In genomic region chr11:78983539-78983938, GRCm38 (mm10) we compare ENCODE assay signal across 9 mouse cellular contexts. TPM values are rescaled to one million over a fixed set of nuclear protein-coding genes. Genes with fewer than 3 reads are reported as not detected.
DNase-seq lines count a peak whose midpoint lies in the region; ATAC-seq and TF ChIP-seq lines count a peak whose summit lies in the region.
"Had no signal": no experiment of that assay in that cellular context is flagged by ENCODE, and none has a peak within 500 bp of the region (broad histone marks: within the 10 kb centered on the region; RNA-seq: fewer than 3 reads in every experiment).

No protein-coding gene starts in this region.

- ATAC-seq in lung, postnatal 0 days = no peak
- ATAC-seq in erythroid progenitor cell, adult 5-6 weeks (replicated peaks; ENCODE audit: low FRiP score, poor library complexity, severe bottlenecking) = 0 out of 2 replicates have a peak, but pooled peaks have one; percentile 18
- ATAC-seq in megakaryocyte-erythroid progenitor cell, adult 5-6 weeks (replicated peaks; ENCODE audit: low FRiP score, low TSS enrichment, poor library complexity, severe bottlenecking) = 0 out of 2 replicates have a peak, but pooled peaks have one; percentile 37

- no peak for TF ChIP-seq EP300 in lung, postnatal 0 days (IDR thresholded peaks at IDR 0.05)

- intact Hi-C loops in heart, postnatal 14 days (cut with DNase I) = no loop called here
- intact Hi-C loops in left cerebral cortex, postnatal 36 days (cut with DNase I) = no loop called here

- WGBS in heart, embryonic 10.5 days = 73% methylated on average over 7 of the region's 7 CpGs
- 80% methylated on average over 7 of the region's 7 CpGs for WGBS in lung, postnatal 0 days

- H3K9ac ChIP-seq in lung, postnatal 0 days (replicated peaks; ENCODE audit: low read depth) = no peak overlapping the region; the same call in 1 of the 2 replicates

- no peaks in the 10 kb centered on the region for H3K27me3 ChIP-seq in heart, embryonic 10.5 days (ENCODE audit: insufficient read depth, poor library complexity, severe bottlenecking)
- no peaks in the 10 kb centered on the region for H3K27me3 ChIP-seq in lung, postnatal 0 days (replicated peaks; ENCODE audit: insufficient read depth, low read length)

- DNase-seq in heart, embryonic 10.5 days (ENCODE audit: low spot score) = peak; percentile 67
- DNase-seq in heart, postnatal 14 days = no peak
- DNase-seq in lung, postnatal 0 days (ENCODE audit: low spot score) = no peak
- DNase-seq in lung, postnatal 36 days = no peak
- DNase-seq in ovary, postnatal 14 days (ENCODE audit: low spot score) = no peak
- no peak for DNase-seq in left cerebral cortex, postnatal 36 days (ENCODE audit: low spot score in 2 of 2)
- DNase-seq: kidney, adult 11 months had no signal

- peak overlapping the region; percentile 54 for H3K4me2 ChIP-seq in lung, postnatal 0 days (replicated peaks; ENCODE audit: low read depth, low read length)

- H3K4me3 ChIP-seq in heart, embryonic 10.5 days = peak overlapping the region; percentile 3; the same call in 1 of the 2 replicates
- H3K4me3 ChIP-seq in lung, postnatal 0 days (ENCODE audit: low read depth, low read length) = peak overlapping the region; percentile 46

- H3K9me3 ChIP-seq in heart, embryonic 10.5 days = no peaks in the 10 kb centered on the region
- H3K9me3 ChIP-seq in lung, postnatal 0 days (ENCODE audit: low read length) = no peaks in the 10 kb centered on the region

- H3K36me3 ChIP-seq in heart, embryonic 10.5 days = no peaks in the 10 kb centered on the region
- H3K36me3 ChIP-seq in lung, postnatal 0 days (ENCODE audit: insufficient read depth, low read length) = no peaks in the 10 kb centered on the region

- no peak for TF ChIP-seq CTCF in lung, postnatal 0 days (IDR thresholded peaks at IDR 0.05)

- peaks cover 12% of the 10 kb centered on the region for H3K4me1 ChIP-seq in heart, embryonic 10.5 days
- H3K4me1 ChIP-seq in lung, postnatal 0 days (ENCODE audit: insufficient read depth, low read depth, low read length) = peaks cover 4% of the 10 kb centered on the region; the same call in 1 of the 2 replicates

- H3K27ac ChIP-seq in heart, embryonic 10.5 days = no peak overlapping the region
- H3K27ac ChIP-seq in lung, postnatal 0 days (ENCODE audit: low read length) = no peak overlapping the region

RNA-seq across cellular contexts. Expression of gene Lgals9, which starts 1.2 kb away (rescaled TPM):
- polyA plus RNA-seq in heart, embryonic 10.5 days (2016; fragmentation: Nextera tagmentation; extraction: Ambion mirVana) = 11.6 and 29.8 TPM in 2 replicates
- total RNA-seq in heart, postnatal 14 days (2021) = 10 to 100 TPM; 35.5 to 36.1 TPM
- polyA plus RNA-seq in lung, postnatal 0 days (2015; fragmentation: Nextera tagmentation; extraction: Ambion mirVana) = 98.3 and 137 TPM in 2 replicates
- 137 and 146 TPM in 2 replicates for total RNA-seq in erythroid progenitor cell, adult 5-6 weeks (2015; ENCODE audit: low replicate concordance)
- 14.2 and 28.0 TPM in 2 replicates for total RNA-seq in erythroid progenitor cell, adult 5-6 weeks (2017; ENCODE audit: low replicate concordance)
- total RNA-seq in megakaryocyte-erythroid progenitor cell, adult 5-6 weeks (2014; fragmentation: Nextera tagmentation) = 535 and 677 TPM in 2 replicates
- 135 and 231 TPM in 2 replicates for total RNA-seq in megakaryocyte-erythroid progenitor cell, adult 5-6 weeks (2017)
- 1 to 10 TPM; 4.6 to 5.4 TPM for total RNA-seq in left cerebral cortex, postnatal 36 days (2021)
